Mouse (Mus musculus) retina, postnatal 1 day (tissue): Measurements from ENCODE around the gene Endou.
A peak's percentile ranks its signal among the peaks of the same experiment; 100 is the strongest.
"Not testable (repeated sequence)": the region's sequence is repeated elsewhere in the genome, so short reads cannot be mapped to it uniquely, and the experiment has no call there.

Source experiments
- DNase-seq: peaks from one replicate; pipeline ENCODE4 v3.0.0-alpha.2; 2012

Gene Endou

DNA sequence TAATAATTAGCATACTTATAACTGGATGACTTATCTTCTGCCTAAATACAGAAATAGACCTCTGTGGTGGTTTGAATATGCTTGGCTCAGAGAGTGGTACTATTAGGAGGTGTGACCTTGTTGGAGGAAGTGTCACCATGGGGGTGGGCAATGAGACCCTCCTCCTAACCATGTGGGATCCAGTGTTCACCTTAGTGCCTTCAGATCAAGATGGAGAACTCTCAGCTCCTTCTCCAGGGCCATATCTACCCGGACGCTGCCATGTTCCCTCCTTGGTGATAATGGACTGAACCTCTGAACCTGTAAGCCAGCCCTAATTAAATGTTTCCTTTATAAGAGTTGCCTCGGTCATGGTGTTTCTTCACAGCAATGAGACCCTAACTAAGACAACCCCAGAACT, 53.8 kb downstream of the Endou start:
- no peak for DNase-seq

DNA sequence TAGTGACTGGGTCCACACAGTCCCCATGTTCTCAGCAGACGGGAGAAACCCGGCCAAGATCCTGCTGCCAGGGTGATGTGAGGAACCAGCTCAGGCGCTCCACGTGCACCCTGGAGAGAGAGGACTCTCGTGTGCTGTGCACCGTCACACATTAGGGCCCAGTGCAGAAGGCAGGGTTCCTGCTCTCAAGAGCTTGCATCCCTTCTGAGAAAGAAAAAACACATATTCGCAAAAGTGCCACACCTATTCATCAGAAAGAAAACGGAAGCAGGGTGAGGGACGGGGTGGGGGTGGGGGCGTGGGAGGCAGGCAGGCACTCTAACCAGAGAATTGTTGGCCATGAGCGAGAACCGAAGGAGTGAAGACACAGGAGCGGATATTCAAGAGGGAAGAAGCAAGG, 55.2 kb downstream of the Endou start:
- DNase-seq: no peak

DNA sequence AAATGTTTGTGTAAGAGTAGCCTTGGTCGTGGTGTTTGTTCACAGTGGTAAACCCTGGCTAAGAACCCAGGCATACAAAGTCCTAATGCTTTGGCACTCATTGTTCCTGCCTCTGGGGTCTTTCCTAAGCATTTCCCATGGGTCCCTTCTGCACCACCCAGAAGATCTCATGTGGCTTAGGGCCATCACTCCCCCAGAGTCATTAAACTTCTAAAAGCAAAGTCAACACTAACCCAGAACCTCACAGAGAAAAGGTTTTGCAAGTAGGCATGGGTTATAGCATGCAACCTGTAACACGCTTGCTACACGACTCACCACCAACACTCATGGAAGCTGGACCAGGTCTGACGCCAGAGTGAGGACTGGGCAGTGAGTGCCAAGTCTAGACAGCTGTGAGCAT, 56.7 kb downstream of the Endou start:
- DNase-seq: no peak

DNA sequence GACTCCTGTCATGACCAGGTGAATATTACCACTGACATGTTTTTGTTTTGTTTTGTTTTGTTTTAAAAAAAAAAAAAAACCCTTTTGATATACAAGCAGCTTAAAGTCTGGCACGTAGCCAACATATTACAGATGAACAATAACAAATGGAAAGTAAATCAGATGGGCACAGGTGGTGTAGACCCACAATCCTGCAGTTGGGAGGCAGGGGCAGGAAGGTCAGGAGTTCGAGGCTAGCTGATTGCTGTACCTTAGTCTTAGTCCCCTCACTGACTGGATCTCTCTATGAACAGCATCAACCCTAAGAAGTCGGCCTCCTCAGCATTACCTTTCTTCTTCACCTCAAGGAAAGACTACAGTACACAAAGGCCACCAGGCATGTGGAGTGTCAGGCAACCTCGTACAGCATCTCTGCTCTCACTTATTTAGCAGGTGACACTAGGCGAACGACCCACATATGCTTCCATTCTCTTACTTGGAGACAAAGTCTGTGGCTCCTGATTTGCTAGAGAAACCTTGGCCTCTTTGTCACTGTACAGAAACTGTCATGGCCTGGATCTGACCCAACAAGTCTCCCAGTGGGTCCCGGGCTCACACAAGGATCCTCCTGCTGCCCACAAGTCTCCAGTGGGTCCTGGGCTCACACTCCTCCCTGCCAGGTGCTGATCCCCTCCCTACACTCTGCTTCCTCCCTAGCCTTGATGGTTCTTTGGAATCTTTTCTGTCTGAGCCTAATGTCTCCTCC, 57.7 kb downstream of the Endou start:
- DNase-seq: no peak

DNA sequence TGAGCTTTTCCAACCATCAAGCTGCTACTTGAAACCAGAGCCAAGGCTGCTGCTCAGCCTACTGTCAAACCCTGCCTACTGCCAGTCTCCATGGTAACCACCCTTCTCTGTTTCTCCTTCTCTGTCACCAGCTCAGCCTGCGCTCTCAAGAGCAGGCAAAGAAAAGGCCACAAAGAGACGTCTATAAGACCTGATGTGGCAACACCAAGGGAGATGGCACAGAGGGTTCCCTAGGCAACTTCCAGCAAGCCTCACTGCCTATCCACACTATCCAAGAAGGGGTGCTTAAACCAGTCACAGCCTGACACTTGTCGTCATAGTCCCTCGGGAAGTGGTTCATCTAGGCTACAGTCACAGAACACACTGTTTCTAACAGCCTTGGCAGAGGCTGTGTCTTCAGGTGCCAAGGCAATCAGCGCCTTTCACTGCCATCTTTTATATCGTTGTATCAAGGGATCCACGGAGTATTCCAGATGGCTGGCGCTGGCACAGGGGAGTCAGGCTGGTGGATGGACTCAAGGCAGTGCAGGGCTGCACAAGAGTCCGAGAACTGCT, 58.9 kb downstream of the Endou start:
- DNase-seq: peak; percentile 49

DNA sequence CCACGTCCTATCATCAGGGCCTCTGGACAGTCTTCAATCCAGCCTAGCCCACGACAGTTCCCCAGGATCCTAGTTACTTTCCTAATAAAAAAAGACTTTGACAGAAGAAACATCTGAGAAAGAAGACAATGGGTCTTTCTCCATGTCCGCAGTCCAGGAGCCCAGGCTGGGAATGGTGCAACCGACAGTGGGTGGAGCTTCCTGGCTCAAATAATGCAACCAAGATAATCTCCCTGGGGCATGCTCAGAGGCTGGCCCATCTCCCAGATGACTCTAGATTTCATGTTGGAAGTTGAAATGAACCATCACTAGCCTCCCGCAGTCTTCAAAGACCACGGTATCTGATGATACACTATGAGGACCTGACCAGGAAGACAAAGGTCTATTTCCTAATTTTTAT, 60.6 kb downstream of the Endou start:
- no peak for DNase-seq

DNA sequence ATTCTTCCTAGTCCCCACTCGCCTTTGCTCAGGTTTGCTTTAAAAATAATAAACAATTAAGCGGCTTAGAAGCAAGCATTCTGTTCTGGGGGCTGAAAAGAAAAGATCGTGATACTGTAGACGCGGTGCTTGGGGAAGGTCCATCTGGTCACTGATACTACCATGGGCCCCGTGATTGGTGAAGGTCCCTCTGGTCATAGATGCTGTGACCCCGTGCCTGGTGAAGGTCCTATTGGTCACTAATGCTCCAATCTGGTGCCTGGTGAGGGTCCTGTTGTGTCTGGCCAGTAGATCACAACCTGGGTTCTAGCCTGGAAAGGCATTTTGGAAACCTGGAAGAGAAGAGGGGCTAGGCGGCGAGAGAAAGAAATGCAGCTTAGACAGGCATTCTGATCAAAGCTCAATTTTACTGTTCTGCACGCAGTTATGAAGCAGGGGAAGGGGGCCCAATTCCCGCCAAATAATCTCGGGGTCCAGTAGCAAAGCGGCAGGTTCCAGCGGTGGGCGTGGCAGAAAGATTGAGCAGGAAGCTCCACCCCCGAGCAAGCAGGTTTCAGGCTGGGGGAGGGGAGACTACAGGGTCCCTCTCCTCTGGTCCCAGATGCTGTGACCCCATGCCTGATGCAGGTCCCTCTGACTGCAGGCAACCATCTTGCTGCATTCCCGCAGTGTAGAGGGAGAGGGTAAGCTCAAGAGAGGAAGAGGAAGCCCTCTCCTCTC, 62.8 kb downstream of the Endou start:
- not testable (repeated sequence) for DNase-seq

DNA sequence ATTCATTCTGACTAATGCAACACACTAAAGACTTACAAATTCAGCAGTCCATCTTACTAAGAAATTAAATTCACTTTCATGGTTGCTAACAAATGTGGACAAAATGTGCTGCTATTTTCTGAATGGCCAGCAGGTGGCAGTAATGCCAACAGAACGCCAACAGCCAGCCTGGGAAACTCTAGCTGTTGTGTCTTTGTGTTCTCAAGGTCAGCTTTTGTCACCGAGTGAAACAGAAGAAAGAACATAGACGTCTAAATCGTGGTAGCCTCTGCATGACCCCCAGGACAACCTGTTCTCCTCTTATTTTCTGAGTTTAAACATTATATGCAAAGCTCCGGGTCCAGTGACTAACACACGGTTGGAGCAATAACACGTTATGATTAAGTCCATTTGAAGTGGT, 63.7 kb downstream of the Endou start:
- peak; percentile 86 for DNase-seq

DNA sequence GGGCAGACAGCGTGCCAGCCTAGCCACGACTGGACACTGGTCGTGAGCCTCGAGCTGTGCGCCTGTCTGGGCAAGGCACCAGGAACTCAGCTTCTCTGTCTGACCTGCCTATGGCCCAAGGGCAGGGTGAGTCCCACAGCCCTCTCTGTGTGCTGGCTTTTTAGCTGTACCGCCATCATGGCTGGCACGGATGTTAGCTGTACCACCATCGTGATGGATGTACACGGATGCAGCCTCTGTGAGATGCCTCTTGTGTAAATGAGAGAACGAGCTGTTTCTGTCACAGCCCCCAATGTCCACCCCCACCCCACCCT, 64.7 kb downstream of the Endou start:
- no peak for DNase-seq

DNA sequence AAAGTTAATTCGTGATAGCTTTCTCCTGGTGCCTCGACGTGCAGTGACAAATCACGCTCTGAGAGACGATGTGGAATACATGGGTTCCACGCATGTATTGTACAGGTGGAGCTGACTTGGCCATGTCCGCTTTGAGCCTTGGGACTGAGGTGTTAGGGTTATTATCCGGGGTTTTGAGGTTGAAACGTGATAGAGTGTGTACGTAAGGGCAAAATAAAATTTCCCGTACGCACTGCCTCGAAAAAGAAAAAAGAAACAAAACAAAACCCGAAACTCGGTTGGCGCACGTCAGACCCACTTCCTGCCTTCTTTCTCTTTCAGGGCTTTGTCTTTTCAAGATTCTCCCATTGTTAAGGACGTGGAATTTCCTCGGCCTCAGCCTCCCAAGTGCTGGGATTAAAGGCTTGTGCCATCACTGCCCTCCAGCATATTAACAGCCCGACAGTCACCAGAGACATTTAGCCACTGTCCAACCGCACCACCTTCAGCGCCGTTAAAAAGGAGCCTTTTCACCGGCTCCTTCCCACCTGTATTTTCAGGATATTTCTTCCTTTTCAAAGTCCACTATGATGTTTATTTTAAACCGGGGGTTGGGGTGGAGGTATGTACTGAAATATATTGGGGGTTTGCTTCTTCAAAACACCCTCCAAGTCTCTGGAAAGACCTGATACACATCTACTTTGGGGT, 65.2 kb downstream of the Endou start:
- no peak for DNase-seq

DNA sequence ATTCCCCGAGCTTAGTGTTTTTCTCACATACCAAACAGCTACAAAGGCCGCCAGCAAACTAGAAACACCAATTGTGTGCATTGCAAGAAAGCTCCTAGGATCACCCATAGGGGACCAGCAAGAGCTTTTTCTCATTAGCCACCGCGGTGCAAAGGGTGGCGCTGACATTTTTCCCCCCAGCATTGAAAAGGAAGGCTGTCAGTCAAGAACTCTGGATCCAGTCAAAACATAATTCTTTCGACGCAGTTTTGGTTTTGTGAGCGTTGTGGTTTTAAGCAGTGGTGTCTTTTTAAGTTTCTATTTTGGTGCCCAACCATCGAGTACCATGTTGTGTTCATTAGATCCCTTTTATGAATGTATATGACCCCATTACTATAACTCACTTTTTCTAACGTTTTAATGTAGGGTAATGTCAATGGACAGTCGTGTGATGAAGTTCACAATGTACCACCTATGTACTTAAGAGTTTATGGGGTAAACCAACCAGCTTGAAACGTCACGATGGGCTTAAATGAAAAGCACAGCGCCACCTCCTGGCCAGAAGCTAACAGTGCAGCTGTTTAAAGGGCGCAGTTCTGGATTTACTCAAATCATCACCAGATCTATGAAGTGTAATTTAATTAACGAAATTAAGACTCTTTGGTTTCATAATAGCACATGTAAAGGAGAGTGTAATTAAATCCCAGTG, 66.0 kb downstream of the Endou start:
- DNase-seq: peak; percentile 52

DNA sequence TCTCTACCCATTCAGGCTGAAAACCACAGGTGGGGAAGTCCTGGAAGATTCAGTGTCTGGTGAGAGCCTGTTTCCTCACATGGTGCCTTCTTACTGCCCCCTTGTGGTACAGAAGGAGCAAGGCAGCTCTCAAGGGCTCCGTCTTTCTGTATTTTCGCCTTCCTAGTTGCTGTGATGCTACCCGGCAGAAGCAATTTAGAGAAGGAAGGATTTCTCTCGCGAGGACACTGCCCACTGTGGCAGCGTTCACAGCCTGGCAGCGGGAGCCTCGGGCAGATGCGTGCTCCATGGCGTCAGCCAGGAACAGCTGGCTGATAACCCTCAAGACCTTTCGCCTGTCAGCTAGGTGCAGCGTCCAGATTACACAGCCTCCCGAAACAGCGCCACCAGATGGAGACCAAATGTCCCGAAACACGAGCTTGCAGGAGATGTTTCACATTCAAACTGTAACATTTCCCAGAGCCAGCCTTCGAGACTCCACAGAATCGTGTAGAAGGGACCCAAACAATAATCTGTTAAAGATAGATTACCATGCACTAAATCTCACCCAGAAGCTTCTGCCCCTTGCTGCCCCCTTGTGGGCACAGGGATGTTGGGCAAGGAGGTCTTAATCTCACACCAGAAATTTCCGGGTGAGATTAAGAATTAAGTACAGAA, 67.3 kb downstream of the Endou start:
- peak; percentile 92 for DNase-seq
